In the genomic region with DNA sequence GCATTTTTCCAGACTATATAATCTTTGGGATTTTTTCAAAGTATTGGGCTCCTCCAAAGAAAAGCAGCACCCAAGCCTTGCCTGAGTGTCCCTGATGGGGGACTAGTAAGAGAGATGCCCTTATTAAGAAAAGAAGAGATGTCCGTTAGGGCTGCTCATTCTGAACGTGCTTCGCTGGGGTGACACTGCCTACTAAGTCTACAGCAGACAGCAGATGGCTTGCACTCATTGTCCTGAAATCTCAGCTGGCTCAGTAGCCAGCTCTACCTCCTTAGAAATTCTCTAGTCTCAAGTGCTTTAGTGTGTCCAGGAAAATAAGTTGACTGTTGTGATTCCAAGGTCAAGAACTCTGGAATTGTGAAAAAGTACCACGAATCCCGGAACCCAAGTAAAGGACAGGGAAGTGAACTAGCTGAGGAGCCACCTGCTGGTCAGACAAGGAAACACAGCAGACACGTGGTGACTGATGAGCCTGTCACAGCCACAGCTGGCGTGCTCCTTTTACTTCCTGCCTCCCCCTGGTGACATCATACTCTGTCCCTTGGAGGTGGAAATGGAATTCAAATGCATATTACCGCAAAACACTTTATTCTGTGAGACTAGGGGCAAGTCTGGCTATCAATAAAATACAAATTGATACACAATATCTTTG, we compare ENCODE assay signal across 8 mouse cellular contexts.
A peak's percentile ranks its signal among the peaks of the same experiment; 100 is the strongest.
DNase-seq lines count a peak whose midpoint lies in the region; ATAC-seq lines count a peak whose summit lies in the region.

No protein-coding gene starts in this region.

- DNase-seq in B cell, adult 2 months, result peak; percentile 78 to 81
- DNase-seq in MN1 (ENCODE audit: low spot score), result peak; percentile 57
- peak; percentile 45 for DNase-seq in cerebellum, adult 8-10 months
- peak; percentile 7 to 12 for DNase-seq in gastrocnemius, adult 8-10 months (ENCODE audit: low spot score in 2 of 2)
- DNase-seq in kidney, adult 8-10 months, result peak; percentile 50 to 81
- peak; percentile 68 to 71 for DNase-seq in lung, adult 18-20 months
- peak; percentile 67 for DNase-seq in retina, embryonic 14.5 days (ENCODE audit: low spot score)

- ATAC-seq in erythroblast, adult 5-6 weeks (replicated peaks; ENCODE audit: low FRiP score, poor library complexity, severe bottlenecking), result no peak

Comparison
In these comparisons a context has a peak if more than half of its experiments do, and no peak if none do; other contexts are left out.
1. DNase-seq: peak in every context shown above with its lines; median percentile 80 in B cell, adult 2 months; 70 in lung, adult 18-20 months; 67 in retina, embryonic 14.5 days; 66 in kidney, adult 8-10 months; 57 in MN1; 45 in cerebellum, adult 8-10 months; 10 in gastrocnemius, adult 8-10 months.